Mouse (Mus musculus) lung, embryonic 15.5 days (tissue): ENCODE results near the gene Vmn1r94. TPM values are rescaled to one million over a fixed set of nuclear protein-coding genes. Genes with fewer than 3 reads are reported as not detected.
"Not testable (repeated sequence)": the region's sequence is repeated elsewhere in the genome, so short reads cannot be mapped to it uniquely, and the experiment has no call there.

ENCODE experiments used
- ATAC-seq: fragments of 200-750 bp; cut with Nextera tagmentation; 2 replicates; pipeline ENCODE4 v1.8.0; 2017; ENCODE audit warnings: moderate number of reproducible peaks, borderline replicate concordance; ENCODE audit not compliant: low FRiP score, low TSS enrichment; ENCODE audit errors: extremely low read depth
- H3K27ac ChIP-seq: fragments of 300-500 bp; sonication (generic); 2 replicates; pipeline ENCODE4 v1.5.1; 2015; ENCODE audit warnings: moderate library complexity, mild to moderate bottlenecking, inconsistent platforms
- H3K27me3 ChIP-seq: fragments of 300-500 bp; sonication (generic); 2 replicates; pipeline ENCODE4 v1.6.1; 2015; ENCODE audit warnings: inconsistent platforms
- H3K36me3 ChIP-seq: fragments of 300-500 bp; sonication (generic); 2 replicates; pipeline ENCODE4 v1.6.1; 2015; ENCODE audit warnings: inconsistent platforms
- H3K4me1 ChIP-seq: fragments of 300-500 bp; sonication (generic); 2 replicates; pipeline ENCODE4 v1.6.1; 2015; ENCODE audit warnings: inconsistent platforms
- H3K4me2 ChIP-seq: fragments of 300-500 bp; sonication (generic); 2 replicates; pipeline ENCODE4 v1.6.1; 2015; ENCODE audit warnings: inconsistent platforms, mild to moderate bottlenecking, moderate library complexity
- H3K4me3 ChIP-seq: fragments of 300-500 bp; sonication (generic); 2 replicates; pipeline ENCODE4 v1.5.1; 2015; ENCODE audit warnings: mild to moderate bottlenecking, inconsistent platforms
- H3K9ac ChIP-seq: fragments of 300-500 bp; sonication (generic); 2 replicates; pipeline ENCODE4 v1.6.1; 2015; ENCODE audit warnings: inconsistent platforms
- H3K9me3 ChIP-seq: fragments of 300-500 bp; sonication (generic); 2 replicates; pipeline ENCODE4 v1.6.1; 2016; ENCODE audit warnings: inconsistent platforms
- WGBS: fragments of 180-500 bp; shearing (Covaris S2); methylation state at CpG from one replicate; pipeline ENCODE4 v1.1.7; 2015; 5-methylcytosine and 5-hydroxymethylcytosine counted together
- polyA plus RNA-seq: library from polyadenylated mRNA; unstranded; fragments of >200 nt; fragmentation: Nextera tagmentation; extraction: Ambion mirVana; gene quantifications from 2 replicates; pipeline ENCODE4 v1.2.1, GENCODE M21; 2015

Gene Vmn1r94
- not detected in 2 replicates for polyA plus RNA-seq

DNA sequence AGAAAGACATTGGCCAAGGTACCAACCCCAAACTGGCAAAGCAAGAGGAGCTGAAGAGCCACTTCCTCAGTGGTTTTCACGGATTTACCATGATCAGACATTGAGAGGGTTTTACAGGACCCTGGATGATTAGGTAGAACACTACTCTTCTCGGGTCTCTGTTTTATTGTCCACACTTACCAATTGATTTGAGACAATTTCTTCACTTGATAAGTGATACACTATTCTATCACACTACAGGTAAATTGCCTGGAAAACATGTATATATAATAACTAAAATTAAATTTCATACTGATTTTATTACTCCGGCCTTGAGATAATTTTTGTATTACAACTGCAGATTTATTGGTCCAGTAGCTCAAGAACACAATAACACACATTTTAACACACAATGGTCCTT lies at the start of gene Vmn1r94:
Gene Vmn1r94 (minus strand): TSS at position 101 of the 400 bp plus-strand sequence.
- not testable (repeated sequence) for ATAC-seq, H3K27me3 ChIP-seq, H3K27ac ChIP-seq, H3K9ac ChIP-seq, H3K4me2 ChIP-seq, H3K4me1 ChIP-seq, H3K4me3 ChIP-seq, H3K9me3 ChIP-seq, H3K36me3 ChIP-seq
- no CpG with 5 or more reads among the region's 3 CpGs for WGBS

DNA sequence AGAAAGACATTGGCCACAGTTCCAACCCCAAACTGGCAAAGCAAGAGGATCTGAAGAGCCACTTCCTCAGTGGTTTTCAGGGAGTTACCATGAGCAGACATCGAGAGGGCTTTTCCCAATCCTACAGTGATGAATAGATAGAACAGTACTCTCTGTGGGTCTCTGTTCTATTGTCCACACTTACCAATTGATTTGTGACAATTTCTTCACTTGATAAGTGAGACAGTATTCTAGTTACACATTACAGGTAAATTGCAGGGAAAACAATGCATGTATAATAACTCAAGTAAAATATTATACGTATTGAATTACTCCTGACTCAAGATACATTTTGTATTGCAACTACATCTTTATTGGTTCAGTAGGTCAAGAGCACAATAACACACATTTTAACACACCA lies 37.3 kb upstream of the Vmn1r94 start, which contains the start of gene Gm6164:
Gene Gm6164 (minus strand): TSS at position 101 of the 400 bp plus-strand sequence.
- not testable (repeated sequence) for H3K9ac ChIP-seq, H3K27me3 ChIP-seq, ATAC-seq, H3K4me2 ChIP-seq, H3K4me3 ChIP-seq, H3K4me1 ChIP-seq, H3K27ac ChIP-seq, H3K36me3 ChIP-seq, H3K9me3 ChIP-seq
- no CpG with 5 or more reads among the region's 2 CpGs for WGBS

DNA sequence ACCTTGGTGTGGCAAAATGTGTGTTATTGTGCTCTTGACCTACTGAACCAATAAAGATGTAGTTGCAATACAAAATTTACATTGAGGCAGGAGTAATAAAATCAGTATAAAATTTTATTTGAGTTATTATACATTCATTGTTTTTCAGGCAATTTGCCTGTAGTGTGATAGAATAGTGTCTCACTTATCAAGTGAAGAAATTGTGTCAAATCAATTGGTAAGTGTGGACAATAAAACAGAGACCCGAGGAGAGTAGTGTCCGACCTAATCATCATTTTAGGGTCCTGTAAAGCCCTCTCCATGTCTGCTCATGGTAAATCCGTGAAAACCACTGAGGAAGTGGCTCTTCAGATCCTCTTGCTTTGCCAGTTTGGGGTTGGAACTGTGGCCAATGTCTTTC lies 25.2 kb upstream of the Vmn1r94 start, which contains the start of gene Vmn1r95:
Gene Vmn1r95 (plus strand): TSS at position 301 of the 400 bp plus-strand sequence.
- not testable (repeated sequence) for H3K27me3 ChIP-seq, H3K27ac ChIP-seq, H3K4me3 ChIP-seq, H3K9ac ChIP-seq, H3K4me1 ChIP-seq, ATAC-seq, H3K9me3 ChIP-seq, H3K36me3 ChIP-seq, H3K4me2 ChIP-seq
- no CpG with 5 or more reads among the region's 3 CpGs for WGBS

DNA sequence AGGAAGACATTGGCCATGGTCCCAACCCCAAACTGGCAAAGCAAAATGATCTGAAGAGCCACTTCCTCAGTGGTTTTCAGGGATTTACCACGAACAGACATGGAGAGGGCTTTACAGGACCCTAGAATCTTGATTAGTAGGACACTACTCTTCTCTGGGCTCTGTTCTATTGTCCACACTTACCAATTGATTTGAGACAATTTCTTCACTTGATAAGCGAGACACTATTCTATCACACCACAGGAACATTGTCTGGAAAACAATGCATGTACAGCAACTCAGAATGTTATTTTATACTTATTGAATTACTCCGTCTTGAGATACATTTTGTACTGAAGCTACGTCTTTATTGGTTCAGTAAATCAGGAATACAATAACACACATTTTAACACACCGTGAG lies 29.2 kb downstream of the Vmn1r94 start, which contains the start of gene Vmn1r93:
Gene Vmn1r93 (minus strand): TSS at position 101 of the 400 bp plus-strand sequence.
- ATAC-seq, H3K9me3 ChIP-seq: not testable (repeated sequence)
- no CpG with 5 or more reads among the region's 5 CpGs for WGBS

DNA sequence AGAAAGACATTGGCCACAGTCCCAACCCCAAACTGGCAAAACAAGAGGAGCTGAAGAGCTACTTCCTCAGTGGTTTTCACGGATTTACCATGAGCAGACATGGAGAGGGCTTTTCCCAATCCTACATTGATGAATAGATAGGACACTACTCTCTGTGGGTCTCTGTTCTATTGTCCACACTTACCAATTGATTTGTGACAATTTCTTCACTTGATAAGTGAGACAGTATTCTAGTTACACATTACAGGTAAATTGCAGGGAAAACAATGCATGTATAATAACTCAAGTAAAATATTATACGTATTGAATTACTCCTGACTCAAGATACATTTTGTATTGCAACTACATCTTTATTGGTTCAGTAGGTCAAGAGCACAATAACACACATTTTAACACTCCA lies 45.7 kb downstream of the Vmn1r94 start, which contains the start of gene Gm16442:
Gene Gm16442 (minus strand): TSS at position 101 of the 400 bp plus-strand sequence.
- ATAC-seq, H3K4me1 ChIP-seq, H3K9me3 ChIP-seq, H3K9ac ChIP-seq, H3K4me2 ChIP-seq, H3K4me3 ChIP-seq, H3K36me3 ChIP-seq, H3K27ac ChIP-seq, H3K27me3 ChIP-seq: not testable (repeated sequence)
- no CpG with 5 or more reads among the region's 2 CpGs for WGBS

More for the DNA sequence above, 29.2 kb downstream of the Vmn1r94 start, which contains the start of gene Vmn1r93:
- H3K27me3 ChIP-seq, H3K36me3 ChIP-seq, H3K9ac ChIP-seq, H3K4me2 ChIP-seq, H3K4me1 ChIP-seq, H3K4me3 ChIP-seq, H3K27ac ChIP-seq: not testable (repeated sequence)

Other genes starting within 250 kb of the Vmn1r94 start
- 19.0 and 22.5 TPM in 2 replicates for gene Pvr, start 247.2 kb downstream of the Vmn1r94 start, polyA plus RNA-seq
- gene Igsf23, start 217.6 kb downstream of the Vmn1r94 start, polyA plus RNA-seq, result 1.4 and 2.0 TPM in 2 replicates
- gene Ceacam20, start 203.0 kb downstream of the Vmn1r94 start, polyA plus RNA-seq, result not detected in 2 replicates
- gene Nlrp9b, start 176.9 kb downstream of the Vmn1r94 start, polyA plus RNA-seq, result not detected in 2 replicates
- gene Vmn1r91, start 68.7 kb downstream of the Vmn1r94 start, polyA plus RNA-seq, result not detected in 2 replicates
- not detected in 2 replicates for gene Gm16442, start 45.8 kb downstream of the Vmn1r94 start, polyA plus RNA-seq
- not detected in 2 replicates for gene Vmn1r93, start 29.3 kb downstream of the Vmn1r94 start, polyA plus RNA-seq
- not detected in 2 replicates for gene Vmn1r95, start 25.3 kb upstream of the Vmn1r94 start, polyA plus RNA-seq
- gene Gm6164, start 37.2 kb upstream of the Vmn1r94 start, polyA plus RNA-seq, result not detected in 2 replicates
- not detected in 2 replicates for gene Gm4498, start 65.5 kb upstream of the Vmn1r94 start, polyA plus RNA-seq
- not detected in 2 replicates for gene Gm5890, start 94.5 kb upstream of the Vmn1r94 start, polyA plus RNA-seq
- gene Gm4133, start 165.7 kb upstream of the Vmn1r94 start, polyA plus RNA-seq, result not detected in 2 replicates
- not detected in 2 replicates for gene Gm5728, start 207.0 kb upstream of the Vmn1r94 start, polyA plus RNA-seq
- gene Vmn1r100, start 249.6 kb upstream of the Vmn1r94 start, polyA plus RNA-seq, result not detected in 2 replicates